Mouse (Mus musculus) midbrain, postnatal 0 days (tissue): ENCODE measurements around the gene Spsb3. TPM values are rescaled to one million over a fixed set of nuclear protein-coding genes. Genes with fewer than 3 reads are reported as not detected.

Experiments
- ATAC-seq: fragments of 200-750 bp; cut with Nextera tagmentation; 2 replicates; pipeline ENCODE4 v1.8.0; 2017; ENCODE audit warnings: moderate number of reproducible peaks, mild to moderate bottlenecking, moderate TSS enrichment, moderate library complexity; ENCODE audit not compliant: low FRiP score
- DNase-seq: peaks from one replicate; pipeline ENCODE4 v3.0.0-alpha.2; 2015; ENCODE audit warnings: low spot score
- H3K27ac ChIP-seq: fragments of 300-500 bp; sonication (generic); 2 replicates; pipeline ENCODE4 v1.5.1; 2014; ENCODE audit warnings: low read depth, mild to moderate bottlenecking, low read length, mixed read lengths
- H3K27me3 ChIP-seq: fragments of 300-500 bp; sonication (generic); 2 replicates; pipeline ENCODE4 v1.6.1; 2014; ENCODE audit warnings: low read length, control low read depth, mixed read lengths; ENCODE audit not compliant: insufficient read depth
- H3K36me3 ChIP-seq: fragments of 300-500 bp; sonication (generic); 2 replicates; pipeline ENCODE4 v1.6.1; 2014; ENCODE audit warnings: low read length, control low read depth, mixed read lengths; ENCODE audit not compliant: insufficient read depth
- H3K4me1 ChIP-seq: fragments of 300-500 bp; sonication (generic); 2 replicates; pipeline ENCODE4 v1.6.1; 2014; ENCODE audit warnings: mild to moderate bottlenecking, control low read depth, antibody characterized with exemption, low read length, mixed read lengths; ENCODE audit not compliant: insufficient read depth
- H3K4me2 ChIP-seq: fragments of 300-500 bp; sonication (generic); 2 replicates; pipeline ENCODE4 v1.6.1; 2014; ENCODE audit warnings: low read depth, mild to moderate bottlenecking, low read length, mixed read lengths; ENCODE audit not compliant: poor library complexity, severe bottlenecking
- H3K4me3 ChIP-seq: fragments of 300-500 bp; sonication (generic); 2 replicates; pipeline ENCODE4 v1.5.1; 2014; ENCODE audit warnings: low read depth, mild to moderate bottlenecking, low read length, moderate library complexity
- H3K9ac ChIP-seq: fragments of 300-500 bp; sonication (generic); replicated peaks from 2 replicates; pipeline ENCODE4 v1.6.1; 2014; ENCODE audit warnings: mild to moderate bottlenecking, low read length, moderate library complexity, mixed read lengths; ENCODE audit not compliant: poor library complexity, severe bottlenecking
- H3K9me3 ChIP-seq: fragments of 300-500 bp; sonication (generic); 2 replicates; pipeline ENCODE4 v1.6.1; 2016; ENCODE audit warnings: low read length, control low read depth
- CTCF ChIP-seq: IDR thresholded peaks from 2 replicates; pipeline ENCODE4 v1.5.1; 2016; ENCODE audit warnings: antibody characterized with exemption, mild to moderate bottlenecking
- WGBS: fragments of 180-500 bp; shearing (Covaris S2); extraction: QIAGEN DNeasy Blood & Tissue Kit; methylation state at CpG from one replicate; pipeline ENCODE4 v1.1.7; 2014; 5-methylcytosine and 5-hydroxymethylcytosine counted together
- polyA plus RNA-seq: library from polyadenylated mRNA; unstranded; fragments of >200 nt; fragmentation: Nextera tagmentation; extraction: Ambion mirVana; gene quantifications from 2 replicates; pipeline ENCODE4 v1.2.1, GENCODE M21; 2015
- total RNA-seq: library from RNA; depleted of rRNA; stranded (reverse); fragments of >200 nt; gene quantifications from 2 replicates; pipeline ENCODE4 v1.2.3, GENCODE M21; 2014; rRNA removed

The Spsb3 gene
- total and polyA plus RNA-seq, 2 experiments from 2014 or later: 100 to 105 TPM

GRCm38 (mm10) chr17:24932431-24932830 lies 46.0 kb downstream of the Spsb3 start:
- Histone ChIP-seq H3K4me1 (peaks cover 16% of the 10 kb centered on the region), H3K9me3 (no peaks in the 10 kb centered on the region), H3K4me2 (no peak overlapping the region), H3K4me3 (no peak overlapping the region), H3K36me3 (peaks cover 4% of the 10 kb centered on the region; the same call in 1 of the 2 replicates), H3K9ac (no peak overlapping the region), H3K27ac (no peak overlapping the region), H3K27me3 (no peaks in the 10 kb centered on the region)
- WGBS: 94% methylated on average over 4 of the region's 4 CpGs
- ATAC-seq (no peak), DNase-seq (no peak)
- no peak for TF ChIP-seq CTCF

DNA sequence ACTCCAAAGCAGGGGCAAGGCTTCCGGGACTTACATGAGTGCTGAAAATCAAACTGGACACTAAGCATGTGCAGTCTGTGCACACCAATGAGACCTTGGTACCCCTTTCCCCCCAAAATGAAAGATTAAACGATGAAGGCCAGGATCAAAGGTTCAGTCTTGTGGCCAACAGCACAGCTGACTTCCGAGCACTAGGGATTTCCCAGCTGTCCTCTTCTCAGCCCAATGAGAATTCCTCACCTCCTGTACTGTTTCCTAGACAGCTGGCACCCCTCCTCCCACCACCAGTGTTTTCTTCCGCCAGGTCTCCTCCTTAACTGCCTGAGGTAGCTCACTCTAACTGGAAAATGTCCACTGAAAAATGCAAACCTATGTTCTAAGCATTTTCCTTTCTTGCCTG lies 46.7 kb downstream of the Spsb3 start:
- no peaks in the 10 kb centered on the region for H3K27me3 ChIP-seq
- H3K9ac ChIP-seq: no peak overlapping the region
- no peak overlapping the region for H3K27ac ChIP-seq
- no peak overlapping the region for H3K4me3 ChIP-seq
- H3K4me2 ChIP-seq: no peak overlapping the region
- ATAC-seq (no peak), DNase-seq (no peak)
- 0 out of 2 replicates have a peak, but pooled peaks cover 2% of the 10 kb centered on the region for H3K36me3 ChIP-seq
- 73% methylated on average over 4 of the region's 4 CpGs for WGBS
- peaks cover 16% of the 10 kb centered on the region for H3K4me1 ChIP-seq
- TF ChIP-seq CTCF: no peak
- no peaks in the 10 kb centered on the region for H3K9me3 ChIP-seq

DNA sequence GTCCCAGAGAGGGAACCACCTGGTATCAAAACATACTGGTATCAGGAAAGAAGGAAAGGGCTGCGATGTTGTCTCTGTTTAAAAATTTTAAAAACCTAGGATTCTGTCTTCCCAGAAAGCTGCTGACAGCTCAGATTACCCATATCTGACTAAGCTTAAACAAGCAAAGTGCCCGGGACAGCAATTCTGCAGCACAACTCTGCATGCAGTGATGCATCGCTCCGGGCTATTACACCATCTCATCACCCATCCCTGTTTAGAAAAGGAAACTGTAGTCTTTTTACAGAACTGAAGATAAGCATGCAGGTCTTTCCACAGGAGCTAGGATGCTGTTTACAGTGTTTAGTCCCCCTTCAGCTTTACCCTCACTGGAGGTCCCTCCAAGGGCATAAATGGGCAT lies 48.5 kb downstream of the Spsb3 start:
- H3K27me3 ChIP-seq: no peaks in the 10 kb centered on the region
- peak overlapping the region; percentile 79 for H3K4me2 ChIP-seq
- peak overlapping the region; percentile 93 for H3K4me3 ChIP-seq
- H3K9ac ChIP-seq: peak overlapping the region; percentile 92; the same call in 1 of the 2 replicates
- DNase-seq: no peak
- H3K36me3 ChIP-seq: 0 out of 2 replicates have a peak, but pooled peaks cover 2% of the 10 kb centered on the region
- H3K9me3 ChIP-seq: no peaks in the 10 kb centered on the region
- H3K27ac ChIP-seq: no peak overlapping the region
- peaks cover 16% of the 10 kb centered on the region for H3K4me1 ChIP-seq
- 90% methylated on average over 4 of the region's 4 CpGs for WGBS
- ATAC-seq: no peak
- TF ChIP-seq CTCF: no peak

DNA sequence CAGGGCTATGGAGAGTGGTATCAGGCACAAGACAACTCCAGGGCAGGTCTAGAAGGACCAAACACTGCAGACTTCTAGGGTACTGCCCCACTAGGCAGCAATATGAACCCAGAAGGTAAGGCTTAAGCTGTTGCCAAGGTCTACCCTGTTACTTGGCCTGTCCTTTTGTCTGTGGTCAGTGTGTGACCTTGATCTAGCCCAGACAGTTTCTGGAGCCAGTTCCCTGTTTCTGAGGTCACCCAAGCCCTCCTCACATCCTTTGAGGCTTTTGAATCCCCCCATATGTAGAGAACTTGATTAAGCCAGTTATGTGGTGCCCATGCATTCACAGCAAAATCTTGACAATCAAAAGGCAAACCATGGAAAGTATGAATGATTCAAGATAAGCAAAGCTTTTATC lies 49.2 kb downstream of the Spsb3 start:
- no peak overlapping the region for H3K27ac ChIP-seq
- peaks cover 16% of the 10 kb centered on the region for H3K4me1 ChIP-seq
- peak overlapping the region; percentile 93 for H3K4me3 ChIP-seq
- no peak for TF ChIP-seq CTCF
- peak overlapping the region; percentile 92 for H3K9ac ChIP-seq
- ATAC-seq: no peak
- H3K4me2 ChIP-seq: peak overlapping the region; percentile 79
- 0 out of 2 replicates have a peak, but pooled peaks cover 2% of the 10 kb centered on the region for H3K36me3 ChIP-seq
- DNase-seq: no peak
- no peaks in the 10 kb centered on the region for H3K27me3 ChIP-seq
- no peaks in the 10 kb centered on the region for H3K9me3 ChIP-seq

- under 1% methylated on average over 78 of the region's 78 CpGs for WGBS
Observed at GRCm38 (mm10) chr17:24936259-24937237, 50.1 kb downstream of the Spsb3 start, which contains the start of gene Mapk8ip3. TSS of gene Mapk8ip3 (minus strand) at chr17:24936977.

DNA sequence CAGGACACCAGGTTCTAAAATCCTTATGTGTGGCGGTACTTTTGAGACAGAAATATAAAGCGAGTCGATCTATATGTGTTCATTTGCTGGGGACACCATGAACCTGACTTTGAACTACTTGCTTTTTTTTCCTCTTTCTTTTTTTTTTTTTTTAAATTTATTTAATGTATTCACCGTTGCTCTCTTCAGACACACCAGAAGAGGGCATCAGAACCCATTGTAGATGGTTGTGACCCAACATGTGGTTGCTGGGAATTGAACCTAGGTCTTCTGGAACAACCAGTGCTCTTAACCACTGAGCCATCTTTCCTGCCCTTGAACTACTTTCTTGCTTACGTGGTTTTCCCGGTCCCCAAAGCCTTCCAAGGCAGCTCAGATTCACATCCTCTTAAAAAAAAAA lies 50.8 kb downstream of the Spsb3 start:
- DNase-seq (no peak), ATAC-seq (no peak)
- peak; percentile 36 for TF ChIP-seq CTCF
- peaks cover 16% of the 10 kb centered on the region for H3K4me1 ChIP-seq
- H3K9me3 ChIP-seq: no peaks in the 10 kb centered on the region
- no peaks in the 10 kb centered on the region for H3K36me3 ChIP-seq
- peak overlapping the region; percentile 86 for H3K27ac ChIP-seq
- peak overlapping the region; percentile 79 for H3K4me2 ChIP-seq
- peak overlapping the region; percentile 93 for H3K4me3 ChIP-seq
- 48% methylated on average over 6 of the region's 6 CpGs for WGBS
- no peaks in the 10 kb centered on the region for H3K27me3 ChIP-seq
- H3K9ac ChIP-seq: peak overlapping the region; percentile 92

More at GRCm38 (mm10) chr17:24936259-24937237, 50.1 kb downstream of the Spsb3 start, which contains the start of gene Mapk8ip3:
- Histone ChIP-seq H3K9ac (peak within 1 kb of the TSS; percentile 92), H3K27me3 (no peaks in the 10 kb centered on the region), H3K4me2 (peak within 1 kb of the TSS; percentile 79), H3K4me1 (peaks cover 16% of the 10 kb centered on the region), H3K4me3 (peak within 1 kb of the TSS; percentile 93), H3K27ac (peak within 1 kb of the TSS; percentile 86), H3K9me3 (no peaks in the 10 kb centered on the region), H3K36me3 (0 out of 2 replicates have a peak, but pooled peaks cover 2% of the 10 kb centered on the region)
- peak; percentile 97 for ATAC-seq
- peak; percentile 96 for DNase-seq
- peak; percentile 50 for TF ChIP-seq CTCF

Other genes with a start within 250 kb of the Spsb3 start
- 61.7 and 62.8 TPM in 2 replicates for gene Slc9a3r2, start 236.3 kb upstream of the Spsb3 start, total RNA-seq
- 52.1 and 52.7 TPM in 2 replicates for gene Slc9a3r2, start 236.3 kb upstream of the Spsb3 start, polyA plus RNA-seq
- gene Npw, start 228.2 kb upstream of the Spsb3 start, total RNA-seq: not detected in 2 replicates
- gene Npw, start 228.2 kb upstream of the Spsb3 start, polyA plus RNA-seq: 0.59 and 0.86 TPM in 2 replicates
- 36.4 and 40.0 TPM in 2 replicates for gene Zfp598, start 217.0 kb upstream of the Spsb3 start, total RNA-seq
- 15.7 and 16.4 TPM in 2 replicates for gene Zfp598, start 217.0 kb upstream of the Spsb3 start, polyA plus RNA-seq
- 330 and 376 TPM in 2 replicates for gene Syngr3, start 196.7 kb upstream of the Spsb3 start, total RNA-seq
- gene Syngr3, start 196.7 kb upstream of the Spsb3 start, polyA plus RNA-seq: 334 and 375 TPM in 2 replicates
- 28.0 and 44.3 TPM in 2 replicates for gene Gfer, start 190.5 kb upstream of the Spsb3 start, total RNA-seq
- 36.7 and 39.4 TPM in 2 replicates for gene Gfer, start 190.5 kb upstream of the Spsb3 start, polyA plus RNA-seq
- gene Noxo1, start 190.4 kb upstream of the Spsb3 start, total RNA-seq: 7.2 and 11.1 TPM in 2 replicates
- gene Noxo1, start 190.4 kb upstream of the Spsb3 start, polyA plus RNA-seq: 1.9 and 2.1 TPM in 2 replicates
- 44.0 and 56.4 TPM in 2 replicates for gene Tbl3, start 179.0 kb upstream of the Spsb3 start, total RNA-seq
- 38.2 and 46.7 TPM in 2 replicates for gene Tbl3, start 179.0 kb upstream of the Spsb3 start, polyA plus RNA-seq
- not detected in 2 replicates for gene Rnf151, start 168.6 kb upstream of the Spsb3 start, total RNA-seq
- not detected in 2 replicates for gene Rnf151, start 168.6 kb upstream of the Spsb3 start, polyA plus RNA-seq
- 2,209 and 2,389 TPM in 2 replicates for gene Rps2, start 168.5 kb upstream of the Spsb3 start, total RNA-seq
- gene Rps2, start 168.5 kb upstream of the Spsb3 start, polyA plus RNA-seq: 749 and 802 TPM in 2 replicates
- gene Ndufb10, start 162.2 kb upstream of the Spsb3 start, total RNA-seq: 150 and 170 TPM in 2 replicates
- 344 and 349 TPM in 2 replicates for gene Ndufb10, start 162.2 kb upstream of the Spsb3 start, polyA plus RNA-seq
- not detected in 2 replicates for gene Rpl3l, start 158.8 kb upstream of the Spsb3 start, total RNA-seq
- 0.21 and 0.37 TPM in 2 replicates for gene Rpl3l, start 158.8 kb upstream of the Spsb3 start, polyA plus RNA-seq
- gene Msrb1, start 150.0 kb upstream of the Spsb3 start, total RNA-seq: 9.6 and 14.1 TPM in 2 replicates
- 20.6 and 22.6 TPM in 2 replicates for gene Msrb1, start 150.0 kb upstream of the Spsb3 start, polyA plus RNA-seq
- gene Hs3st6, start 133.7 kb upstream of the Spsb3 start, total RNA-seq: 0.49 TPM in 1 of 2 replicates, not detected in the other
- 0.22 and 0.50 TPM in 2 replicates for gene Hs3st6, start 133.7 kb upstream of the Spsb3 start, polyA plus RNA-seq
- gene Meiob, start 82.4 kb upstream of the Spsb3 start, total RNA-seq: not detected in 2 replicates
- gene Meiob, start 82.4 kb upstream of the Spsb3 start, polyA plus RNA-seq: 0.12 TPM in 1 of 2 replicates, not detected in the other
- 73.6 and 119 TPM in 2 replicates for gene Hagh, start 46.5 kb upstream of the Spsb3 start, total RNA-seq
- 74.0 and 79.5 TPM in 2 replicates for gene Hagh, start 46.5 kb upstream of the Spsb3 start, polyA plus RNA-seq
- gene Fahd1, start 36.3 kb upstream of the Spsb3 start, total RNA-seq: 11.7 and 14.0 TPM in 2 replicates
- 18.2 and 20.8 TPM in 2 replicates for gene Fahd1, start 36.3 kb upstream of the Spsb3 start, polyA plus RNA-seq
- 0.28 TPM in 1 of 2 replicates, not detected in the other for gene Igfals, start 20.6 kb upstream of the Spsb3 start, total RNA-seq
- gene Igfals, start 20.6 kb upstream of the Spsb3 start, polyA plus RNA-seq: 0.31 TPM in 1 of 2 replicates, not detected in the other
- 39.6 and 60.2 TPM in 2 replicates for gene Nubp2, start 294 bp upstream of the Spsb3 start, total RNA-seq
- gene Nubp2, start 294 bp upstream of the Spsb3 start, polyA plus RNA-seq: 55.8 and 63.9 TPM in 2 replicates
- 29.7 and 31.7 TPM in 2 replicates for gene Eme2, start 8.4 kb downstream of the Spsb3 start, total RNA-seq
- gene Eme2, start 8.4 kb downstream of the Spsb3 start, polyA plus RNA-seq: 20.2 and 22.5 TPM in 2 replicates
- gene Mrps34, start 8.5 kb downstream of the Spsb3 start, total RNA-seq: 43.8 and 46.1 TPM in 2 replicates
- 128 and 131 TPM in 2 replicates for gene Mrps34, start 8.5 kb downstream of the Spsb3 start, polyA plus RNA-seq
- 54.4 and 65.3 TPM in 2 replicates for gene Nme3, start 9.9 kb downstream of the Spsb3 start, total RNA-seq
- 98.3 and 105 TPM in 2 replicates for gene Nme3, start 9.9 kb downstream of the Spsb3 start, polyA plus RNA-seq
- gene Mapk8ip3, start 50.3 kb downstream of the Spsb3 start, total RNA-seq: 153 and 168 TPM in 2 replicates
- 70.5 and 72.5 TPM in 2 replicates for gene Mapk8ip3, start 50.3 kb downstream of the Spsb3 start, polyA plus RNA-seq
- gene Jpt2, start 74.0 kb downstream of the Spsb3 start, total RNA-seq: 60.7 and 61.0 TPM in 2 replicates
- gene Jpt2, start 74.0 kb downstream of the Spsb3 start, polyA plus RNA-seq: 64.5 and 66.7 TPM in 2 replicates
- 17.4 and 22.3 TPM in 2 replicates for gene Cramp1l, start 129.1 kb downstream of the Spsb3 start, total RNA-seq
- 2.7 and 3.2 TPM in 2 replicates for gene Cramp1l, start 129.1 kb downstream of the Spsb3 start, polyA plus RNA-seq
- gene Ift140, start 129.4 kb downstream of the Spsb3 start, total RNA-seq: 22.7 and 39.8 TPM in 2 replicates
- gene Ift140, start 129.4 kb downstream of the Spsb3 start, polyA plus RNA-seq: 13.5 and 14.4 TPM in 2 replicates
- 11.1 and 11.2 TPM in 2 replicates for gene Tmem204, start 196.9 kb downstream of the Spsb3 start, total RNA-seq
- 8.2 and 8.3 TPM in 2 replicates for gene Tmem204, start 196.9 kb downstream of the Spsb3 start, polyA plus RNA-seq
- 45.0 and 56.3 TPM in 2 replicates for gene Telo2, start 229.3 kb downstream of the Spsb3 start, total RNA-seq
- 34.9 and 36.5 TPM in 2 replicates for gene Telo2, start 229.3 kb downstream of the Spsb3 start, polyA plus RNA-seq
- gene Ptx4, start 234.1 kb downstream of the Spsb3 start, total RNA-seq: 0.42 TPM in 1 of 2 replicates, not detected in the other
- 0.20 and 0.59 TPM in 2 replicates for gene Ptx4, start 234.1 kb downstream of the Spsb3 start, polyA plus RNA-seq
- 37.9 and 39.5 TPM in 2 replicates for gene Clcn7, start 246.7 kb downstream of the Spsb3 start, total RNA-seq
- gene Clcn7, start 246.7 kb downstream of the Spsb3 start, polyA plus RNA-seq: 25.5 and 26.7 TPM in 2 replicates